Mouse (Mus musculus) CD8-positive naive resting alpha-beta T cell, adult 2 months (primary cell): Measurements from ENCODE around the gene Wdr62.

Source experiments
- DNase-seq, 2 experiments: peaks; one replicate each; pipeline ENCODE4 v3.0.0; 2022; ENCODE audit warnings: low read depth in 2 of 2, low spot score in 2 of 2

Gene Wdr62

GRCm38 (mm10) chr7:30279951-30280669, at the start of gene Wdr62, which contains the start of gene Thap8:
Gene Wdr62 (minus strand): TSS chr7:30280419.
Gene Thap8 (plus strand): TSS chr7:30280094.
- DNase-seq, result peak; percentile 85 to 87

GRCm38 (mm10) chr7:30328379-30328778, 48.2 kb upstream of the Wdr62 start:
- no peak for DNase-seq

- DNase-seq, result no peak
These were observed 46.9 kb upstream of the Wdr62 start for GRCm38 (mm10) chr7:30327140-30327539.

GRCm38 (mm10) chr7:30326427-30326826, 46.2 kb upstream of the Wdr62 start:
- no peak for DNase-seq

- peak; percentile 71 to 84 for DNase-seq
These were observed 45.1 kb upstream of the Wdr62 start for GRCm38 (mm10) chr7:30325364-30325763.

GRCm38 (mm10) chr7:30324300-30324944, 44.2 kb upstream of the Wdr62 start:
- no peak for DNase-seq

- DNase-seq, result no peak
These were observed 43.6 kb upstream of the Wdr62 start, which contains the start of gene Sdhaf1 for GRCm38 (mm10) chr7:30323795-30324194. Gene Sdhaf1 (minus strand): TSS chr7:30323895.

GRCm38 (mm10) chr7:30322865-30323264, 42.6 kb upstream of the Wdr62 start:
- no peak for DNase-seq

- DNase-seq, result peak; percentile 86 to 88
These were observed 42.1 kb upstream of the Wdr62 start for GRCm38 (mm10) chr7:30322285-30322667.

GRCm38 (mm10) chr7:30321539-30322284, 41.5 kb upstream of the Wdr62 start, which contains the start of gene E130208F15Rik:
Gene E130208F15Rik (plus strand): TSS chr7:30321740.
- peak; percentile 64 to 77 for DNase-seq

GRCm38 (mm10) chr7:30320946-30321345, 40.7 kb upstream of the Wdr62 start:
- no peak for DNase-seq

GRCm38 (mm10) chr7:30318142-30318541, 37.9 kb upstream of the Wdr62 start:
- DNase-seq, result no peak

- no peak for DNase-seq
These were observed 35.6 kb upstream of the Wdr62 start for GRCm38 (mm10) chr7:30315559-30316529.

- DNase-seq, result no peak
These were observed 34.5 kb upstream of the Wdr62 start, which contains the start of gene Syne4 for GRCm38 (mm10) chr7:30314721-30315155. Gene Syne4 (plus strand): TSS chr7:30314807.

GRCm38 (mm10) chr7:30313666-30314320, 33.6 kb upstream of the Wdr62 start:
- no peak for DNase-seq

GRCm38 (mm10) chr7:30310136-30310535, 29.9 kb upstream of the Wdr62 start:
- no peak for DNase-seq

GRCm38 (mm10) chr7:30309395-30310129, 29.3 kb upstream of the Wdr62 start:
- no peak for DNase-seq

GRCm38 (mm10) chr7:30308076-30309005, 28.1 kb upstream of the Wdr62 start, which contains the start of gene Alkbh6:
Gene Alkbh6 (plus strand): TSS chr7:30308717.
- peak; percentile 90 to 91 for DNase-seq
